ENCODE assay signal across 18 mouse cellular contexts in the genomic region with DNA sequence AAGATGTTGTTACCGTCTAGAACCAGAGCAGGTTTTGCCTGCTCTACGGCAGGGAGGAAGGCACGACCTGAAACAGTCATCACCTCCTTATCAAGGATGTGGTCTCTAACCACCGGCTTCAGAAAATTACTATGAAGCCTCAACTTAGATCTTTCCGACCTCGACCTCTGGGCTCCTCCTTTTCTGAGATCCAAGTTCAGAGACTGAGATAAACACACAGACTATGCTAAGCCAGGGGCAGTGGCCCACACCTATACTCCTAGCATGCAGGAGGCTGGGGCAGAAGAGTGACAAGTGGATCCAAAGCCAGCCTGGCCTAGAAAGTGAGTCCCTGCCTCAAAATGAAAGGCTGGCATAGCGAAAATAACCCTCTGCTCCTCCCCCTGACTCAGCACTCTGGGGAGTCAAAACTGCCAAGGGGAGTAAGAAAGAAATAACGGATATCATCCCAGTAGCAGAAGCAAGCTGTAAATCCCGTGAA. TPM values are rescaled to one million over a fixed set of nuclear protein-coding genes. Genes with fewer than 3 reads are reported as not detected.
DNase-seq lines count a peak whose midpoint lies in the region; ATAC-seq and TF ChIP-seq lines count a peak whose summit lies in the region.
"Had no signal": no experiment of that assay in that cellular context is flagged by ENCODE, and none has a peak within 500 bp of the region (broad histone marks: within the 10 kb centered on the region; RNA-seq: fewer than 3 reads in every experiment).

No protein-coding gene starts in this region.

- no peak for TF ChIP-seq CTCF in thymus, adult 2 months (IDR thresholded peaks at IDR 0.05; ENCODE audit: borderline replicate concordance, control insufficient read depth, extremely low read depth, insufficient read depth, low read length, poor library complexity)

- no peak for TF ChIP-seq POLR2A in thymus, adult 2 months (IDR thresholded peaks at IDR 0.05; ENCODE audit: control insufficient read depth, extremely low read depth, insufficient read depth, low read length, poor library complexity)

- WGBS in heart, embryonic 16.5 days, result 65% methylated on average over 9 of the region's 9 CpGs
- 76% methylated on average over 9 of the region's 9 CpGs for WGBS in heart, embryonic 11.5 days (ENCODE audit: insufficient replicate concordance)
- WGBS in thymus, adult 2 months, result 2% methylated on average over 9 of the region's 9 CpGs
- WGBS in kidney, embryonic 15.5 days, result 79% methylated on average over 9 of the region's 9 CpGs

- no peaks in the 10 kb centered on the region for H3K27me3 ChIP-seq in heart, embryonic 16.5 days (ENCODE audit: control insufficient read depth, insufficient read depth, low read length)
- H3K27me3 ChIP-seq in heart, embryonic 11.5 days (ENCODE audit: control insufficient read depth, insufficient read depth, low read length), result no peaks in the 10 kb centered on the region
- no peaks in the 10 kb centered on the region for H3K27me3 ChIP-seq in thymus, adult 2 months (ENCODE audit: control insufficient read depth, insufficient read depth, low read length)
- no peaks in the 10 kb centered on the region for H3K27me3 ChIP-seq in kidney, embryonic 15.5 days
- H3K27me3 ChIP-seq: forebrain, embryonic 15.5 days had no signal

- no peak overlapping the region for H3K4me3 ChIP-seq in heart, embryonic 16.5 days (ENCODE audit: low read length)
- no peak overlapping the region for H3K4me3 ChIP-seq in heart, embryonic 11.5 days (ENCODE audit: low read depth, low read length)
- peak overlapping the region; percentile 46 for H3K4me3 ChIP-seq in thymus, adult 2 months (ENCODE audit: control insufficient read depth, insufficient read depth, low read length)
- H3K4me3 ChIP-seq in kidney, embryonic 15.5 days (replicated peaks), result no peak overlapping the region
- H3K4me3 ChIP-seq: forebrain, embryonic 15.5 days had no signal

- H3K36me3 ChIP-seq in heart, embryonic 16.5 days (ENCODE audit: control insufficient read depth, insufficient read depth), result no peaks in the 10 kb centered on the region
- no peaks in the 10 kb centered on the region for H3K36me3 ChIP-seq in heart, embryonic 11.5 days (ENCODE audit: control insufficient read depth, insufficient read depth, low read length)
- H3K36me3 ChIP-seq in thymus, adult 2 months (ENCODE audit: control insufficient read depth, insufficient read depth, low read length), result no peaks in the 10 kb centered on the region
- no peaks in the 10 kb centered on the region for H3K36me3 ChIP-seq in kidney, embryonic 15.5 days
- H3K36me3 ChIP-seq: forebrain, embryonic 15.5 days had no signal

- H3K9me3 ChIP-seq in heart, embryonic 16.5 days (replicated peaks; ENCODE audit: control insufficient read depth, low read length), result no peaks in the 10 kb centered on the region
- no peaks in the 10 kb centered on the region for H3K9me3 ChIP-seq in heart, embryonic 11.5 days (replicated peaks; ENCODE audit: control insufficient read depth, low read length)
- H3K9me3 ChIP-seq in kidney, embryonic 15.5 days (replicated peaks), result no peaks in the 10 kb centered on the region
- H3K9me3 ChIP-seq: forebrain, embryonic 15.5 days had no signal

- no peaks in the 10 kb centered on the region for H3K4me1 ChIP-seq in heart, embryonic 16.5 days (ENCODE audit: control insufficient read depth, insufficient read depth, low read length)
- H3K4me1 ChIP-seq in heart, embryonic 11.5 days (ENCODE audit: control insufficient read depth, insufficient read depth, low read length), result no peaks in the 10 kb centered on the region
- H3K4me1 ChIP-seq in thymus, adult 2 months (replicated peaks; ENCODE audit: control insufficient read depth, insufficient read depth, low read length), result peaks cover 29% of the 10 kb centered on the region
- H3K4me1 ChIP-seq in kidney, embryonic 15.5 days, result no peaks in the 10 kb centered on the region
- H3K4me1 ChIP-seq: forebrain, embryonic 15.5 days had no signal

- H3K4me2 ChIP-seq in heart, embryonic 16.5 days (ENCODE audit: low read depth, low read length), result no peak overlapping the region
- no peak overlapping the region for H3K4me2 ChIP-seq in heart, embryonic 11.5 days
- H3K4me2 ChIP-seq in kidney, embryonic 15.5 days, result no peak overlapping the region
- H3K4me2 ChIP-seq: forebrain, embryonic 15.5 days had no signal

- DNase-seq in NIH3T3 (ENCODE audit: low read depth), result peak; percentile 27
- peak; percentile 77 for DNase-seq in thymus, adult 2 months
- no peak for DNase-seq in ovary, postnatal 36 days (ENCODE audit: low spot score)
- DNase-seq: cerebellum, adult 9-10 months; gastrocnemius, postnatal 25 days; right cerebral cortex, postnatal 25 days had no signal

- peak; percentile 63 for ATAC-seq in heart, embryonic 16.5 days (replicated peaks; ENCODE audit: extremely low read depth, insufficient read depth, low FRiP score)
- no peak for ATAC-seq in heart, embryonic 11.5 days (replicated peaks; ENCODE audit: insufficient number of reproducible peaks, low FRiP score, low TSS enrichment)
- peak; percentile 84 for ATAC-seq in megakaryocyte, adult 5-6 weeks (ENCODE audit: poor library complexity, severe bottlenecking)
- ATAC-seq in kidney, embryonic 15.5 days (replicated peaks; ENCODE audit: low FRiP score), result no peak
- ATAC-seq in frontal cortex, adult (ENCODE audit: low TSS enrichment), result no peak
- ATAC-seq: forebrain, embryonic 15.5 days; intestine, postnatal 0 days; midbrain, embryonic 16.5 days had no signal

- H3K27ac ChIP-seq in heart, embryonic 16.5 days (ENCODE audit: low read length), result peak overlapping the region; percentile 32; the same call in 1 of the 2 replicates
- H3K27ac ChIP-seq in heart, embryonic 11.5 days (ENCODE audit: low read depth, low read length), result no peak overlapping the region
- H3K27ac ChIP-seq in thymus, adult 2 months (ENCODE audit: control insufficient read depth, insufficient read depth, low read length), result peak overlapping the region; percentile 99
- H3K27ac ChIP-seq in kidney, embryonic 15.5 days, result no peak overlapping the region
- H3K27ac ChIP-seq: forebrain, embryonic 15.5 days had no signal

- H3K9ac ChIP-seq in heart, embryonic 16.5 days (ENCODE audit: low read length), result no peak overlapping the region
- no peak overlapping the region for H3K9ac ChIP-seq in heart, embryonic 11.5 days (ENCODE audit: low read depth, low read length)
- H3K9ac ChIP-seq in kidney, embryonic 15.5 days, result no peak overlapping the region
- H3K9ac ChIP-seq: forebrain, embryonic 15.5 days had no signal

RNA-seq across cellular contexts. Expression of a gene that starts 9.2 kb away (rescaled TPM):
- polyA plus RNA-seq in heart, embryonic 16.5 days (2015; fragmentation: Nextera tagmentation; extraction: Ambion mirVana), result not detected in 2 replicates
- polyA plus RNA-seq in heart, embryonic 11.5 days (2014; fragmentation: Nextera tagmentation; extraction: Ambion mirVana), result not detected in 2 replicates
- total RNA-seq in megakaryocyte, adult 5-6 weeks (2015), result 0.07 TPM in 1 of 2 replicates, not detected in the other
- total RNA-seq in megakaryocyte, adult 5-6 weeks (2017), result 0.18 and 0.61 TPM in 2 replicates
- 1.4 and 1.6 TPM in 2 replicates for polyA plus RNA-seq in thymus, adult 2 months (2012; rRNA removed)
- polyA plus RNA-seq in kidney, embryonic 15.5 days (2015; fragmentation: Nextera tagmentation; extraction: Ambion mirVana), result not detected in 2 replicates
- total RNA-seq: gastrocnemius, postnatal 25 days; heart, postnatal 10 days had no signal
- polyA plus RNA-seq: embryonic facial prominence, embryonic 14.5 days; forebrain, embryonic 15.5 days; intestine, postnatal 0 days; limb, embryonic 11.5 days; lung, embryonic 16.5 days; midbrain, embryonic 16.5 days had no signal

RNA-seq across cellular contexts. Expression of a gene that starts 12.8 kb away (rescaled TPM):
- polyA plus RNA-seq in heart, embryonic 16.5 days (2015; fragmentation: Nextera tagmentation; extraction: Ambion mirVana), result 0.31 and 0.43 TPM in 2 replicates
- 0.04 and 0.61 TPM in 2 replicates for polyA plus RNA-seq in heart, embryonic 11.5 days (2014; fragmentation: Nextera tagmentation; extraction: Ambion mirVana)
- total RNA-seq in megakaryocyte, adult 5-6 weeks (2015), result 0.02 and 0.30 TPM in 2 replicates
- 1.1 and 1.6 TPM in 2 replicates for total RNA-seq in megakaryocyte, adult 5-6 weeks (2017)
- 1.6 and 1.7 TPM in 2 replicates for polyA plus RNA-seq in thymus, adult 2 months (2012; rRNA removed)
- 2.8 and 3.1 TPM in 2 replicates for polyA plus RNA-seq in kidney, embryonic 15.5 days (2015; fragmentation: Nextera tagmentation; extraction: Ambion mirVana)
- total RNA-seq: gastrocnemius, postnatal 25 days; heart, postnatal 10 days had no signal

RNA-seq across cellular contexts. Expression of a gene that starts 47.5 kb away (rescaled TPM):
- 0.21 TPM in 1 of 2 replicates, not detected in the other for polyA plus RNA-seq in heart, embryonic 16.5 days (2015; fragmentation: Nextera tagmentation; extraction: Ambion mirVana)
- 0.17 and 0.45 TPM in 2 replicates for polyA plus RNA-seq in heart, embryonic 11.5 days (2014; fragmentation: Nextera tagmentation; extraction: Ambion mirVana)
- not detected in 2 replicates for total RNA-seq in megakaryocyte, adult 5-6 weeks (2015)
- not detected in 2 replicates for total RNA-seq in megakaryocyte, adult 5-6 weeks (2017)
- 0.15 TPM in 2 replicates for polyA plus RNA-seq in thymus, adult 2 months (2012; rRNA removed)
- polyA plus RNA-seq in kidney, embryonic 15.5 days (2015; fragmentation: Nextera tagmentation; extraction: Ambion mirVana), result 0.23 and 0.58 TPM in 2 replicates
- total RNA-seq: gastrocnemius, postnatal 25 days; heart, postnatal 10 days had no signal
- polyA plus RNA-seq: lung, embryonic 16.5 days had no signal

RNA-seq across cellular contexts. Expression of a gene that starts 53.8 kb away (rescaled TPM):
- 0.12 TPM in 1 of 2 replicates, not detected in the other for polyA plus RNA-seq in heart, embryonic 16.5 days (2015; fragmentation: Nextera tagmentation; extraction: Ambion mirVana)
- polyA plus RNA-seq in heart, embryonic 11.5 days (2014; fragmentation: Nextera tagmentation; extraction: Ambion mirVana), result 0.44 TPM in 1 of 2 replicates, not detected in the other
- not detected in 2 replicates for total RNA-seq in megakaryocyte, adult 5-6 weeks (2015)
- total RNA-seq in megakaryocyte, adult 5-6 weeks (2017), result not detected in 2 replicates
- polyA plus RNA-seq in thymus, adult 2 months (2012; rRNA removed), result 0.66 and 1.2 TPM in 2 replicates
- polyA plus RNA-seq in kidney, embryonic 15.5 days (2015; fragmentation: Nextera tagmentation; extraction: Ambion mirVana), result 0.39 and 0.46 TPM in 2 replicates
- total RNA-seq: gastrocnemius, postnatal 25 days; heart, postnatal 10 days had no signal
- polyA plus RNA-seq: intestine, postnatal 0 days; lung, embryonic 16.5 days had no signal

Comparison
In these comparisons a context has a peak if more than half of its experiments do, and no peak if none do; other contexts are left out.
1. ATAC-seq: peak in heart, embryonic 16.5 days (single experiment) and megakaryocyte, adult 5-6 weeks (single experiment); none in heart, embryonic 11.5 days (single experiment), kidney, embryonic 15.5 days (single experiment) and frontal cortex, adult (single experiment).
2. H3K27ac ChIP-seq: peak in heart, embryonic 16.5 days (single experiment) and thymus, adult 2 months (single experiment); none in heart, embryonic 11.5 days (single experiment) and kidney, embryonic 15.5 days (single experiment).